Mouse (Mus musculus): ENCODE measurements around the gene Gja6.

Gja6 gene

GRCm38 (mm10) chrX:160905041-160905678 lies 1.7 kb downstream of the Gja6 start:
- no peak overlapping the region for H3K4me3 ChIP-seq (replicated peaks; ENCODE audit: low read length)
- TF ChIP-seq NANOG (IDR thresholded peaks at IDR 0.05; ENCODE audit: borderline replicate concordance, low read length) (no peak), CTCF (conservative IDR thresholded peaks at IDR 0.05; ENCODE audit: low read length) (no peak), POU5F1 (IDR thresholded peaks at IDR 0.05; ENCODE audit: borderline replicate concordance, low read length) (no peak)
- no peaks in the 10 kb centered on the region for H3K36me3 ChIP-seq (ENCODE audit: insufficient read depth, low read length)
- no peaks in the 10 kb centered on the region for H3K4me1 ChIP-seq (replicated peaks; ENCODE audit: low read depth, low read length)
- H3K27me3 ChIP-seq (ENCODE audit: insufficient read depth, low read length) = no peaks in the 10 kb centered on the region
- no peaks in the 10 kb centered on the region for H3K9me3 ChIP-seq (ENCODE audit: low read length)

- TF ChIP-seq CTCF (conservative IDR thresholded peaks at IDR 0.05; ENCODE audit: low read length) (no peak), NANOG (IDR thresholded peaks at IDR 0.05; ENCODE audit: borderline replicate concordance, low read length) (no peak), POU5F1 (IDR thresholded peaks at IDR 0.05; ENCODE audit: borderline replicate concordance, low read length) (no peak)
- H3K36me3 ChIP-seq (ENCODE audit: insufficient read depth, low read length) = no peaks in the 10 kb centered on the region
- H3K4me1 ChIP-seq (replicated peaks; ENCODE audit: low read depth, low read length) = no peaks in the 10 kb centered on the region
- H3K4me3 ChIP-seq (replicated peaks; ENCODE audit: low read length) = no peak overlapping the region
- no peaks in the 10 kb centered on the region for H3K9me3 ChIP-seq (ENCODE audit: low read length)
- H3K27me3 ChIP-seq (ENCODE audit: insufficient read depth, low read length) = no peaks in the 10 kb centered on the region
Measured at GRCm38 (mm10) chrX:160901118-160901517, 5.7 kb downstream of the Gja6 start.

- TF ChIP-seq NANOG (IDR thresholded peaks at IDR 0.05; ENCODE audit: borderline replicate concordance, low read length) = no peak
- no peak for TF ChIP-seq CTCF (conservative IDR thresholded peaks at IDR 0.05; ENCODE audit: low read length)
- TF ChIP-seq POU5F1 (IDR thresholded peaks at IDR 0.05; ENCODE audit: borderline replicate concordance, low read length) = no peak
- Histone ChIP-seq H3K36me3 (ENCODE audit: insufficient read depth, low read length) (no peaks in the 10 kb centered on the region), H3K4me1 (replicated peaks; ENCODE audit: low read depth, low read length) (no peaks in the 10 kb centered on the region), H3K4me3 (replicated peaks; ENCODE audit: low read length) (no peak overlapping the region), H3K27me3 (ENCODE audit: insufficient read depth, low read length) (no peaks in the 10 kb centered on the region), H3K9me3 (ENCODE audit: low read length) (no peaks in the 10 kb centered on the region)
Measured at GRCm38 (mm10) chrX:160892077-160892476, 14.8 kb downstream of the Gja6 start.

- TF ChIP-seq NANOG (IDR thresholded peaks at IDR 0.05; ENCODE audit: borderline replicate concordance, low read length) (no peak), CTCF (conservative IDR thresholded peaks at IDR 0.05; ENCODE audit: low read length) (no peak), POU5F1 (IDR thresholded peaks at IDR 0.05; ENCODE audit: borderline replicate concordance, low read length) (no peak)
- no peaks in the 10 kb centered on the region for H3K9me3 ChIP-seq (ENCODE audit: low read length)
- H3K27me3 ChIP-seq (ENCODE audit: insufficient read depth, low read length) = no peaks in the 10 kb centered on the region
- H3K4me1 ChIP-seq (replicated peaks; ENCODE audit: low read depth, low read length) = no peaks in the 10 kb centered on the region
- no peak overlapping the region for H3K4me3 ChIP-seq (replicated peaks; ENCODE audit: low read length)
- H3K36me3 ChIP-seq (ENCODE audit: insufficient read depth, low read length) = no peaks in the 10 kb centered on the region
Measured at GRCm38 (mm10) chrX:160886301-160886700, 20.6 kb downstream of the Gja6 start.

- TF ChIP-seq POU5F1 (IDR thresholded peaks at IDR 0.05; ENCODE audit: borderline replicate concordance, low read length) = no peak
- no peak for TF ChIP-seq CTCF (conservative IDR thresholded peaks at IDR 0.05; ENCODE audit: low read length)
- no peak for TF ChIP-seq NANOG (IDR thresholded peaks at IDR 0.05; ENCODE audit: borderline replicate concordance, low read length)
Measured at GRCm38 (mm10) chrX:160866576-160866975, 40.3 kb downstream of the Gja6 start.

GRCm38 (mm10) chrX:160865022-160865421 lies 41.8 kb downstream of the Gja6 start:
- Histone ChIP-seq H3K36me3 (ENCODE audit: insufficient read depth, low read length) (no peaks in the 10 kb centered on the region), H3K27me3 (ENCODE audit: insufficient read depth, low read length) (no peaks in the 10 kb centered on the region), H3K4me3 (replicated peaks; ENCODE audit: low read length) (no peak overlapping the region), H3K4me1 (replicated peaks; ENCODE audit: low read depth, low read length) (no peaks in the 10 kb centered on the region), H3K9me3 (ENCODE audit: low read length) (no peaks in the 10 kb centered on the region)
- no peak for TF ChIP-seq CTCF (conservative IDR thresholded peaks at IDR 0.05; ENCODE audit: low read length)
- TF ChIP-seq POU5F1 (IDR thresholded peaks at IDR 0.05; ENCODE audit: borderline replicate concordance, low read length) = no peak
- TF ChIP-seq NANOG (IDR thresholded peaks at IDR 0.05; ENCODE audit: borderline replicate concordance, low read length) = no peak

More at GRCm38 (mm10) chrX:160866576-160866975, 40.3 kb downstream of the Gja6 start:
- Histone ChIP-seq H3K4me3 (replicated peaks; ENCODE audit: low read length) (no peak overlapping the region), H3K36me3 (ENCODE audit: insufficient read depth, low read length) (no peaks in the 10 kb centered on the region), H3K9me3 (ENCODE audit: low read length) (no peaks in the 10 kb centered on the region), H3K27me3 (ENCODE audit: insufficient read depth, low read length) (no peaks in the 10 kb centered on the region), H3K4me1 (replicated peaks; ENCODE audit: low read depth, low read length) (no peaks in the 10 kb centered on the region)

GRCm38 (mm10) chrX:160863689-160864383 lies 43.0 kb downstream of the Gja6 start:
- H3K36me3 ChIP-seq (ENCODE audit: insufficient read depth, low read length) = no peaks in the 10 kb centered on the region
- no peaks in the 10 kb centered on the region for H3K27me3 ChIP-seq (ENCODE audit: insufficient read depth, low read length)
- no peaks in the 10 kb centered on the region for H3K9me3 ChIP-seq (ENCODE audit: low read length)
- no peak for TF ChIP-seq CTCF (conservative IDR thresholded peaks at IDR 0.05; ENCODE audit: low read length)
- TF ChIP-seq NANOG (IDR thresholded peaks at IDR 0.05; ENCODE audit: borderline replicate concordance, low read length) = no peak
- no peak overlapping the region for H3K4me3 ChIP-seq (replicated peaks; ENCODE audit: low read length)
- H3K4me1 ChIP-seq (replicated peaks; ENCODE audit: low read depth, low read length) = no peaks in the 10 kb centered on the region

All from E14TG2a.4 (cell line).